Mouse (Mus musculus): Measurements from ENCODE around the gene Pmepa1. TPM values are rescaled to one million over a fixed set of nuclear protein-coding genes. Genes with fewer than 3 reads are reported as not detected.

Pmepa1 gene
- total and polyA plus RNA-seq, 3 experiments: not detected

DNA sequence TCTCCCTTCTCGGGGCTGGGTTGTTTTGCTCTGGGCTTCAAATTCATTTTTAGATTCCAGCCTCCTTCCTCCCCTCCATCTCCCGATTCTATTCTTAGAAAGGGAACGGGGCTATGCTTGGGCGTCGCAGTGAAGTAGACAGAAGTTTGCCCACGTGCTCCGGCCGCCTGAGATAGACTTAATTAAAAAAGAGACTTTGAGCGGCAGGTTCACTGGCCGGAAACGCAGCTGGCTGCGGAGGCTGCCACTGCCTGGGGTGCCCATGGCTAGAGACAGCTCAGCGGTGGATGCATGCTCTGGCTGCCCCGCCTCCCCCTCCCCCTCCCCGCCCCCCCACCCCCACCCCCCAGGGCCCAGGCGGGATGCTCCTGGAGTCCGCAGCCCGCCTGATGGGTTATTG lies 31.2 kb upstream of the Pmepa1 start:
- TF ChIP-seq EP300 (IDR thresholded peaks at IDR 0.05; ENCODE audit: low read depth in 1 of 2, low read length in 2 of 2) (no peak), MYC (IDR thresholded peaks at IDR 0.05; ENCODE audit: low read depth, low read length) (no peak), E2F4 (IDR thresholded peaks at IDR 0.05; ENCODE audit: borderline replicate concordance, low read depth, low read length) (no peak), ZKSCAN1 (IDR thresholded peaks at IDR 0.05; ENCODE audit: low read depth, low read length) (no peak), NRF1 (IDR thresholded peaks at IDR 0.05; ENCODE audit: insufficient read depth, low read depth, low read length, poor library complexity, severe bottlenecking) (no peak), JUND (IDR thresholded peaks at IDR 0.05; ENCODE audit: low read depth, low read length) (no peak), TCF12 (IDR thresholded peaks at IDR 0.05; ENCODE audit: low read depth, low read length) (no peak), TAL1 (IDR thresholded peaks at IDR 0.05; ENCODE audit: low read length) (no peak), BHLHE40 (IDR thresholded peaks at IDR 0.05; ENCODE audit: borderline replicate concordance, low read depth, low read length) (no peak), CHD2 (IDR thresholded peaks at IDR 0.05; ENCODE audit: low read length) (no peak), RAD21 (IDR thresholded peaks at IDR 0.05; ENCODE audit: low read depth, low read length) (no peak)

GRCm38 (mm10) chr2:173306734-173307525 lies 30.6 kb upstream of the Pmepa1 start:
- TF ChIP-seq JUND (IDR thresholded peaks at IDR 0.05; ENCODE audit: low read depth, low read length) (no peak), MAFK (IDR thresholded peaks at IDR 0.05; ENCODE audit: borderline replicate concordance, low read depth, low read length) (no peak), BHLHE40 (IDR thresholded peaks at IDR 0.05; ENCODE audit: borderline replicate concordance, low read depth, low read length) (no peak), HCFC1 (IDR thresholded peaks at IDR 0.05; ENCODE audit: low read depth, low read length) (no peak), MXI1 (IDR thresholded peaks at IDR 0.05; ENCODE audit: low read depth, low read length) (no peak), KAT2A (conservative IDR thresholded peaks at IDR 0.05; ENCODE audit: low read depth, low read length) (no peak)
- H3K9ac ChIP-seq (ENCODE audit: control insufficient read depth, low read depth, low read length, poor library complexity, severe bottlenecking): no peak overlapping the region
- DNase-seq (ENCODE audit: low read depth, low spot score): no peak
- H3K27ac ChIP-seq (ENCODE audit: control insufficient read depth, low read depth, low read length): no peak overlapping the region
- no peaks in the 10 kb centered on the region for H3K4me1 ChIP-seq (ENCODE audit: control insufficient read depth in 1 of 2, insufficient read depth in 2 of 2, low read length in 2 of 2)
- H3K27me3 ChIP-seq (ENCODE audit: control insufficient read depth in 1 of 2, insufficient read depth in 2 of 2, low read length in 2 of 2): no peaks in the 10 kb centered on the region
- no peaks in the 10 kb centered on the region for H3K79me2 ChIP-seq (ENCODE audit: control insufficient read depth, insufficient read depth, low read length, poor library complexity)
- H3K4me3 ChIP-seq (ENCODE audit: control insufficient read depth in 1 of 2, insufficient read depth in 1 of 2, low read depth in 2 of 2, low read length in 2 of 2): no peak overlapping the region
- no peaks in the 10 kb centered on the region for H3K36me3 ChIP-seq (ENCODE audit: control insufficient read depth in 1 of 2, insufficient read depth in 2 of 2, low read length in 2 of 2)
- H3K9me3 ChIP-seq (replicated peaks; ENCODE audit: insufficient read depth, low read length): no peaks in the 10 kb centered on the region

More for the DNA sequence above, 31.2 kb upstream of the Pmepa1 start:
- no peaks in the 10 kb centered on the region for H3K9me3 ChIP-seq (replicated peaks; ENCODE audit: insufficient read depth, low read length)
- H3K27ac ChIP-seq (ENCODE audit: control insufficient read depth, low read depth, low read length): no peak overlapping the region
- no peak for DNase-seq (ENCODE audit: low read depth, low spot score)
- no peaks in the 10 kb centered on the region for H3K36me3 ChIP-seq (ENCODE audit: control insufficient read depth in 1 of 2, insufficient read depth in 2 of 2, low read length in 2 of 2)
- no peaks in the 10 kb centered on the region for H3K79me2 ChIP-seq (ENCODE audit: control insufficient read depth, insufficient read depth, low read length, poor library complexity)
- no peak overlapping the region for H3K4me3 ChIP-seq (ENCODE audit: control insufficient read depth in 1 of 2, insufficient read depth in 1 of 2, low read depth in 2 of 2, low read length in 2 of 2)
- no peaks in the 10 kb centered on the region for H3K4me1 ChIP-seq (ENCODE audit: control insufficient read depth in 1 of 2, insufficient read depth in 2 of 2, low read length in 2 of 2)
- no peaks in the 10 kb centered on the region for H3K27me3 ChIP-seq (ENCODE audit: control insufficient read depth in 1 of 2, insufficient read depth in 2 of 2, low read length in 2 of 2)
- H3K9ac ChIP-seq (ENCODE audit: control insufficient read depth, low read depth, low read length, poor library complexity, severe bottlenecking): no peak overlapping the region

Measured in MEL (cell line).